Mouse (Mus musculus): ENCODE results near the gene Slain2. TPM values are rescaled to one million over a fixed set of nuclear protein-coding genes. Genes with fewer than 3 reads are reported as not detected.
"Not testable (repeated sequence)": the region's sequence is repeated elsewhere in the genome, so short reads cannot be mapped to it uniquely, and the experiment has no call there.

Gene Slain2
- total RNA-seq, 2 experiments from 2014 or later: 21.2 to 21.5 TPM

DNA sequence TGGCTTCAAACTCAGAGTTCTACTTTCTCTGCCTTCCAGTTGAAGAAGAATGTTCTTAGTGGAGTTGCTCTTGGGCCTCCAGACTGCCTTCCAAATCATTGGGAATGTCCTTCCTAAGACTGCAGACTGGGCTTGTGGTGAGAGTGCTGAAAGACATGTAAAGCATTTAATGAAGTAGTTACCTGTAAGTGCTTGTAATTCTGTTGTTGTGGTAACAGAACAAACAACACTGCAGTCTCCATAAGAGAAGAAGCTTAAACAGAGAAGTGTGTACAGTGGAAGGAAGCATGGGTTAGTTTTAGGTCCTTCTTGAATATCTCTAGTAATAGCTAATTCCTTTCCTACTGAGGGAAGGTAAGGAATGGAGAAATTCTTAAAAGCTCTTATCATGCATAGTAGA lies 13.0 kb downstream of the Slain2 start:
- no peak for DNase-seq (ENCODE audit: low spot score in 2 of 2)
- intact Hi-C loops (cut with DNase I): no loop called here

DNA sequence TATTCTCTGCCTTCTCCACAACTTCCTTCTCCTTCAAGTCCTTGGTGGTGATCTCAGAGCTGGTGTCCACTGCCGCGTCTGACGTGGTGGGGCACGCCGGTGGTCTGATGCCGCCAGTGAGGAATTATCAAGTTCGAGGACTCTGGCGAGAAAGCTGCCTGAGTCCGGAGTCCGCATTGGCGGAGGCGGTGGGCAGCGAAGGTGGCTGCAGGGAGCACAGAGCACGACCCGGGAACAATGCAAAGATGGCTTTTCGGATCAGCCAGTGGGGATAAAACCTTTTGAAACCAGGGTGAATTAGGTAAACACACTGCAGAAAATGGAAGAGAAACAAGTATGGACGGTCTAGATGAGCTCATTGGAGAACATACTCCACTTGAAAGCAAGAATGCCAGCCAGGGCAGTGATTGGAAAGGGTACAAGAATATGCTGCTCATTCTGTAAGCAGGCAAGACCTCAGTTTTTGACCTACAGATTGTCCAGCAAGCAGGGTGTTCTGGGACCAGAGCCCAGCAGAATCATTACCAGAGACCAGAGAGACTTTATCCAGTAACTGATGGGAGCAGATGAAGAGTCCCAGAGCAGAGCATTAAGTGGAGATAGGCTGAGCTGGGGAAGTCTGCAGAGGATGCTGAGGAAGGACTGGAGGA lies 19.0 kb downstream of the Slain2 start:
- intact Hi-C loops (cut with DNase I): no loop called here

DNA sequence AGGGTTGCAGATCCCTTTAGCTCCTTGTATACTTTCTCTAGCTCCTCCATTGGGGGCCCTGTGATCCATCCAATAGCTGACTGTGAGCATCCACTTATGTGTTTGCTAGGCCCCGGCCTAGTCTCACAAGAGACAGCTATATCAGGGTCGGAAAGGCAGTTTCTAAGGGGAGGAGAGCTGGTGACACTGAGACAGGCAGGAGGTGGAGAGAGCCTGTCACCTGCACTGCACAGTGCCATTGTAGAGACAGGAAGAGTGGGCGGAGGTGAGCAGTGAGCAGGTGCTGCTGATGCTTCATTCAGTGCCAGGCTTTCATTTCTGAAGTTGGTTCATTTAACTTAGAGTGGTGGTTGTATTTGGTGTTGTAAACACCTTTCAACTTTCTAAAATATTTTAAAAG lies 24.3 kb downstream of the Slain2 start:
- intact Hi-C loops (cut with DNase I); DNase-seq (ENCODE audit: low spot score in 2 of 2): not testable (repeated sequence)

More for the DNA sequence above, 19.0 kb downstream of the Slain2 start:
- no peak for DNase-seq (ENCODE audit: low spot score in 2 of 2)

DNA sequence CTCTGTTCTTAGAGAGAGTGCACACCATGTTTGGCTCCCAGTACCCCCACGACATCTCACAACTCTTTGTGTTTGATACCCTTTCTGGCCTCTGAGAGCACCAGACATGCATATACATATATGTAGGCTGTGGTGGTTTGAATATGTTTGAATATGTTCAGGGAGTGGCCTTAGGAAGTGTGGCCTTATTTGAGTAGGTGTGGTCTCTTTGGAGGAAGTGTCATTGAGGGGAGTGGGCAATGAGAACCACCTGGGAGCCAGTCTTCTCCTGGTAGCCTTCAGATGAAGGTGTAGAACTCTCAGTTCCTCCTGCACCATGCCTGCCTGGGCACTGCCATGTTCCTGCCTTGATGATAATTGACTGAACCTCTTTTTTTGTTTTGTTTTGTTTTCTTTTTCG lies 25.2 kb downstream of the Slain2 start:
- intact Hi-C loops (cut with DNase I): no loop called here
- DNase-seq (ENCODE audit: low spot score in 2 of 2): no peak

DNA sequence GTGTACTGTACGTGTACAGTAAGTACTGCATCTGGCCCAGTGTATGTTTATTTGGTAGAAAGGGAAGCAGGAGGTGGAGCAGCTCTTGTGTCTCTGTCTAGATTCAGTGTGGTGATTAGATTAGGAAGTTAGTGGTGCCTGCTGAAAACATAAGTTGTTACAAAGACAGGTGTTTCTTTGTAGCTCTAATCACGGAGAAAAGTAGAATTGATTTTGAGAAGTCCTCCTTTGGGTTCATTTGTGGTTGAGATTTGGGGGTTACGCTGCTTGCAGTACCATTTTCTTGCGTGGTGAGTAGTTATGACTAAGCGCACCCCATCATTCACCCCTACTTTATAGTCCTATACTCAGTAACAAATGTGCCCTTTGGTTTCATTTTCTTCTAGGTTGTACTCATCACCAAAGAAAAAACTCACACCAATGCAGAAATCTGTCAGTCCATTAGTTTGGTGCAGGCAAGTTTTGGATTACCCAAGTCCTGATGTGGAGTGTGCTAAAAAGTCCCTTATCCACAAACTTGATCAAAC lies 26.9 kb downstream of the Slain2 start:
- no peak for DNase-seq (ENCODE audit: low spot score in 2 of 2)
- intact Hi-C loops (cut with DNase I): no loop called here

DNA sequence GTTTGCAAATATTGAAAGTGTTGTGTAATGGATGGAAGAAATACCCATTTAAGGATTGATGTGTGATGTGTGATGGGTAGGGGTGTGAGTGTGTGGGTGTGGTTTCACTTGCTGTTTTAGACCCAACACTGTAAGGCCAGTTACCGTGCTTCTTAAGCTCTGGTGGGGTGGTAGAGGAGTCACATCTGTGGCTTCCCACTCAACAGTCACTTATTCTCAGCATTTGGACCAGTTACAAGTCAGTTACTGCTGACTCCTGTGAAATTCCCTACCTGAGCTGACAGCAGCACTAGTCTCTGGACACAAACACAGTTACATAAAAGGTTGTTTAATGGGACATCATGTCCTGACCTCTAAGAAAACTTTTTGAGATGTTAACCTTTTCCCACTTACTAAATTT lies 34.0 kb downstream of the Slain2 start:
- DNase-seq (ENCODE audit: low spot score in 2 of 2): peak in 1 of 2 experiments; percentile 60
- intact Hi-C loops (cut with DNase I): no loop called here

DNA sequence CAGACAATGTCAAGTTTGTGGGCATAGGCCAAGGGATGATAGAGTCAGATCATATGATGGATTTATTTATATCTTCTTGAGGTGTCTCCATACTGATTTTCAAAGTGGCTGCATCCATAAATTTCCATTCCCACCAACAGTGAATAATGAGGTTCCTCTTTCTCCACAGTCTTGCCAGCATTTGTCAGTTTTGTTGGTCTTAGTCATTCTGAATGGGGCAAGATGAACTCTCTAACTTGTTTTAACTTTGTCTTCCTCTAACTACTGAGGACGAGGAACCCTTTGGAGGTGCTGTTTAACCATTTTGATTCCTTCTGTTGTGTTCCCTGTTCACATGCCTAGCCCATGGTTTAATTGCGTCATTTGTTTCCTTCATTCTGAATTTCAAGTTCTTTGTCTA lies 36.1 kb downstream of the Slain2 start:
- no peak for DNase-seq (ENCODE audit: low spot score in 2 of 2)
- intact Hi-C loops (cut with DNase I): no loop called here

DNA sequence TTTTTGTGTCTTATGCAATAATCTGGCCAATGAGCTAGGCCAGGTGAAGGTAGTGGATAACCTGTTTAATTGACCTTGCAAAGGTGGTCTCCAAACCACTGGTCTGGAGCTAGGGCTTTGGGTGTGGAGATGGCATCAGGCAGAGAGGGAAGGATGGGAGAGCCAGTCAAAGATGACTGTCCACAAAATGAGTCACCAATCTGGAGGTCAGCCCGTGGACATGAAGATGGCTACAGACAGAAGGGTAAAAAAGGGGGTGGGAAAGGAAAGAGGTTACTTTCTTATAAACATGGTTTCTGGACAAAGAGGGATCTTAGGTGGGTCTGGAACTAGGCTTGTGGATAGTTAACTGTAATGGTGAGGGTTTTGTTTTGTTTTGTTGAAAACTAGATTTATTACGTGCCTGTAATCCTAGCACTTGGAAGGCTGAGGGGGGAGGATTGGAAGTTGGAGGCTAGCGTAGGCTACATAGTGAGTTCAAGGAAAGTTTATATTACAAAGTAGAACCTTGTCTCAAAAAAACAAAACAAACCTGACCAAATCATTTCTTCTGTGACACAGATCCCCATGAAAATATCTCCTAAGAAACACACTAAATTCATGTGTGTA lies 40.0 kb downstream of the Slain2 start:
- intact Hi-C loops (cut with DNase I): no loop called here
- DNase-seq (ENCODE audit: low spot score in 2 of 2): no peak

DNA sequence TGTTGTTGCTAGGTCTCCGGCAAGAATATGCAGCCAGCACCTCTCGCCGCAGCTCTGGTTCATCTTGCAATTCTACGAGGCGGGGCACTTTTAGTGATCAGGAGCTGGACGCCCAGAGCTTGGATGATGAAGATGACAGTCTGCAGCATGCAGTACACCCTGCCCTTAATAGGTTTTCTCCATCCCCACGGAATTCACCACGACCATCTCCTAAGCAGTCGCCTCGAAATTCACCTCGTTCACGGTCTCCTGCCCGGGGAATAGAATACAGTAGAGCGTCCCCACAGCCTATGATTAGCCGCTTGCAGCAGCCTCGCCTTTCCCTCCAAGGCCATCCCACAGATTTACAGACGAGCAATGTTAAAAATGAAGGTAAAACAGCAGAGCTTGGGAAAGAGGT lies 43.2 kb downstream of the Slain2 start:
- no peak for DNase-seq (ENCODE audit: low spot score in 2 of 2)
- intact Hi-C loops (cut with DNase I): no loop called here

DNA sequence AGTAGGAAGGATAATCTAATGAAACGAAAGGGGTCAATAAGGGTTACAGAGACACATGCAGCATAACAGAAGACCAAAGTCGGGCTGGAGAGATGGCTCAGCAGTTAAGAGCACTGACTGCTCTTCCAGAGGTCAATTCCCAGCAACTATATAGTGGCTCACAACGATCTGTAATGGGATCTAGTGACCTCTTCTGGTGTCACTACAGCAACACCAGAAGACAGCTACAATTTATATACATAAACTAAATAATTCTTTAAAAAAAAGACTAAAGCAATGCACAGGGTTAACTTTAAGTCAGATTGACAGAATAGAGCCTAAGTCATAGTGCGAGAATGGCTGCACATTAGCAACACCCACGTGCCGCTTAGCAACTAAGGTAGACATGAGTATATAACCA lies 46.0 kb downstream of the Slain2 start:
- intact Hi-C loops (cut with DNase I): no loop called here
- no peak for DNase-seq (ENCODE audit: low spot score in 2 of 2)

DNA sequence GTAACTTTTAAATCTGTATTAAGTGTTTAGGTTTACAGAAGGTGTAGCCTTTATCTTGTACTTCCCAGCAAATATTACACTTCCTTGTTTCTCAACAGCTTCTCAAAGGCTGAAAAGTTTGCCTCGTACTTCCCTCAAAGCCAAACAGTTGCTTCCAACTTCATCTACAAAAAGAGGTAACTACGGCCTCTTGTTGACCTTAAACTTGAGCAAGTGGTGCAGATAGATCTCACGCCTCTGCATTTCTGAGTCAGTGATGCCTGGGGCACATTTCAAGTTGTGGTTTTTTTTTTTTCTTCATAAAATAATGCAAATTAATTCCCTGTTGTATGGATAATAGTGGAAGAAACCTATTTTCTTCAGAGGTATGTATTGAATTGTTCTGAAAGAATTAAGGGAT lies 51.6 kb downstream of the Slain2 start:
- intact Hi-C loops (cut with DNase I): no loop called here
- DNase-seq (ENCODE audit: low spot score in 2 of 2): no peak

DNA sequence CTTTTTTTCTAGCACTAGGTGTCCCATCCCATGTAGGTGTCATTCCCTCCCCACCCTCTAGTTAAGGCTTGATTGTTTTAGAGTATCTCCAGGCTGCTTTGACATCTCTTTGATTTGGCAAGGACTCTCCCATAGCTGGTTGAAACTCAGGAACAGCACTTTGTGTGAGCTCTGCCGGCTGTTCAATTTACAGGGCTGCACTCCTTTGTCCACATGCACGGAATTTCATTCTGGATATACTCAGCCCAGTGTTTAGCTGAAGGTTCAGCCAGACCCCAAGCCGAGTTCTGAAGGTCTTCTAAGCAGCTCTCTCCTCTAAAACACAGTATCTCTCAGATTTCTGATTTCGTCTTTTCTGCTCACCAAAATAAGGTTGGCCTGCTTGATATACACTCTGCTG lies 58.3 kb downstream of the Slain2 start:
- intact Hi-C loops (cut with DNase I): no loop called here
- no peak for DNase-seq (ENCODE audit: low spot score in 2 of 2)

DNA sequence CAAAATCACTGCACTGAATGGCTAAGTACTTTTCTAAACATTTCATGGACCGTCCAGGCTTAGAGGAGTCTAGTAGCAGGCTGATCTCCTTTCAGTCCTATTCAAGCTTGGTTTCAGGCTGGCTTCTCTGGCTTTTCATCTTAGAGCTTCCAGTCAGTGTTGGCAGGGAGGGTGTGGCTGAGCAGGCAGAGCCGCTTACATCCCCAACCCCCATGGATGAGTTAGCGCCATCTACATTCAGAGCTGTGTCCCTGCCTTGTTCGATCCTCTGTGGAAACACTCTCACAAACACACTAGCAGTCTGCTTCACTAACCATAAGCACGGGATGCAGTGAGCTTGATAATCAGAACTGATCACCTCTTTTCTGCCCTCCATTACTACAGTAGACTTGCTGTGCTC lies 58.8 kb downstream of the Slain2 start:
- DNase-seq (ENCODE audit: low spot score in 2 of 2): peak in 1 of 2 experiments; percentile 10
- intact Hi-C loops (cut with DNase I): no loop called here

DNA sequence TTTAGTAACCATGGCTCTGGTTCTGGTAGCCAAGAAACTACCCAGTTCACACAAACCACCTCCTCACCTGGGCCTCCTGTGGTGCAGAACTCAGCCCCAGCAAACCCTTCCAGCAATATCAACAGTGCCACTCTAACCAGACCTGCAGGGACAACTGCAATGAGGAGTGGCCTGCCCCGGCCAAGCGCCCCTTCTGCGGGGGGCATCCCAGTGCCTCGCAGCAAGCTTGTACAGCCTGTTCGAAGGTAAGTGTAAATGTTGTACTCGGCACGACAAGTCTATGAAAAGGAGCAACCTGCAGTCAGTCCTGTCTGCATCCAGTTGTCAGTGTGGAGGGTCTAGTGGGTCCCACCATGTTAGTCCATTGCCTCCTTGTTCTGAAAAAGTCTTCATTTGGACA lies 60.5 kb downstream of the Slain2 start, which contains the start of gene Gm10135:
Gene Gm10135, minus strand, starts transcription at position 101 of the 400 bp plus-strand sequence.
- intact Hi-C loops (cut with DNase I): no loop called here
- DNase-seq (ENCODE audit: low spot score in 2 of 2): no peak

DNA sequence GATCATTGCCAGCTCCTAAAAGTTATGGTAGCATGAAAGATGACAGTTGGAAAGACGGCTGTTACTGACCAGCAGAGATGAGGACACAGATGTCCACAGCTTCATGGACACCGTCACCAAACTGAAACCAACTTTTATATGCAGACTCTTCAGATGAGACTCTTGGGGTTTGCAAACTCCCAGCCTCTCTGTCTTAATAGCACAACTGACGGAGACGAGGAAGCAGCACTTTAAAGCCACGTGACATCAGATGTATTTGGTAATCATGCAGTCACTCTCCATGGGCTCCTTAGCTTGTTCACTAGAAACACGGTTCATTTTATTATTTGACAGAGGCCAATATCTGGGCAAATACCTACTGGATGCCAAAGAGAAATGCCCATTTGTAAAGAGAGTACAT lies 61.9 kb downstream of the Slain2 start:
- DNase-seq (ENCODE audit: low spot score in 2 of 2): no peak
- intact Hi-C loops (cut with DNase I): no loop called here

DNA sequence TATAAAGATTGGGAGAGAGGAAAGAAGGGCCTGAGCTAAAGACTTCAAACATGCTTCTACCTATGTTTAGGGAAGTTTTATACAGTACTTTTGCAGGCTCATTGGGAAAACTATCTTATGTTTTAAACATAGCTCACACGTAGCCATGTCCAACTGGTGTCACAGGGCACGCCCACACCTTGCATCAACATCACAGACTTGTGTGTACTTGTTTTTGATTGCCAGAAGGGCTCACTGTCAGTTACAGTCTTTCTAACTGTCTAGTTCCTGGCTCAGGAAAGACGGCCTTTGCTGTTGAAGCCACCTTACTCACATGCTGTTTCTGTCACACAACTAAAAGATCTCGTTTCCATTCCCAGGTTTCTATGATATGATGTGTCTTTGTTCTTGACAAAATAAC lies 62.4 kb downstream of the Slain2 start:
- DNase-seq (ENCODE audit: low spot score in 2 of 2): no peak
- intact Hi-C loops (cut with DNase I): no loop called here

DNA sequence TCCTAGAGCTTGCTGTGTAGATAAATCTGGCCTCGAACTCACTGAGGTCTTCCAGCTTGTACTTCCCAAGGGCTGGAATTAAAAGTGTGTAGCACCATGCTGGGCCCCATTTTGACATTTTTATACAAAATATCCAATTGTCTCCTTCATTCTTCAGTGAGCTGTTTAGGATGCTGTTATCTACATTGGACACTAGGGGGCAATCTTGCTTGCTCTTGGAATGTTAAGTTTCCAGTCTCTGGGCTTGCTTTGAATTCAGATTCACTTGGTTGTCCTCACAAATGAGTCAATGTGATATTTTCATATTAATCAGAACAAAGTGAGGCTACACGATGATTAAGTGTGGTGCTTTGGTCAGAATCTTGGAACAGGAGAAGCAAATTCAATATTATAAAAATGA lies 70.0 kb downstream of the Slain2 start:
- intact Hi-C loops (cut with DNase I): loop anchor here (1.0 to 5.0 kb wide), 2 partner anchors 87 to 398 kb away; no protein-coding TSS in a partner anchor
- DNase-seq (ENCODE audit: low spot score in 2 of 2): peak; percentile 24 to 58

DNA sequence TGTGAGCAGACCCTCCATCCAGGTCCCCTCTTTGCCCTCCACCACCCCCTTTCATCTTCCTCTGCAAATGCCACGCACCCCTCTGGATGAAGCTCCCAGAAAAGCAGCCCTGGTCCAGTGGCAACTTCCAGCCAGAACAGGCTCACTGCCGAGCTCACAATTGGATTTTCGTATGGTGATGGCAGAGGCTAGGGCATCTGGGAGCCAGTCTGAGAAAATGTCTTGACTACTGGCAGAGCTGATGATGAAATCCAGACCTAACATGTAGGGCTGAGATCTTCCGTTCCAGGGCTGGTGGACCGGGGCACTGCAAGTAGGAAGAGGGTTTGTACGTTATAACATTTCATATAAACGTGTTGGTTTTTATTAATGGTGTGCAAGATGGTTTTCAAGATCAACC lies 73.7 kb downstream of the Slain2 start:
- no peak for DNase-seq (ENCODE audit: low spot score in 2 of 2)
- intact Hi-C loops (cut with DNase I): no loop called here

DNA sequence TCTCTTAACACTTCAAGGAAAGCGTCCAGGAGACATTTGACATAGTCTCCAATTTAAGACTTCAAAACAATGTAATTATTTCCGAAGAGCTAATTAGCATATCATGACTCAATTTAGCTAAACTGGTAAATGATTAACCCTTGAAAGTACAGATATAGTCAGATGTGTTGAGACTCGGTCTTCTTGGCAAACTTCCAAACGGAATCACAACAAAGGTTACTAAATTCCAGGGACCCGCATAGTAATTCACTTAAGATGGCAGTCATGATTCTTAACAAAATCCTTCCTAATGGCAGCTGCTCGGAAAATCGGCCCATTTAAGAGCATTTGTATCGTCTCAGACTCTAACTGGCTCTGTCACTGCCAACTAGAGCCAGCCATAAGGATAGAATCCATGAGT lies 75.7 kb downstream of the Slain2 start:
- intact Hi-C loops (cut with DNase I): no loop called here

DNA sequence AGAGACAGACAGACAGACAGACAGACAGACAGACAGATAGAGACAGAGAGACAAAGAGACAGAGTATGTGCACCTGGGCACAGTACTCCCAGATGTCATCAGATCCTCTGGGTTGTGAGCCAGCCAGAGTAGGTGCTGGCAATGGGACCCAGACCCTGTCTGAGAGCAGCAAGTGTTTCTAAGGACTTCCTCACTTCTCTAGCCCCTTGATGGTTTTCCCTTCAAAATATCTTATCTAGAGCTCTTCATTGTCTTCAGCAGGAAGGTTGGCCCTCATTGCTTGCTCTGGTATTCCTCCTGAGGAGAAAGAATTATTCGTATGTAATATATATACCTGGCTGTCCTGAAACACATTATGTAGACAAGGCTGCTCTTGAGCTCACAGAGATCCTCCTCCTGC lies 78.4 kb downstream of the Slain2 start:
- intact Hi-C loops (cut with DNase I): no loop called here
- DNase-seq (ENCODE audit: low spot score in 2 of 2): no peak

More for the DNA sequence above, 75.7 kb downstream of the Slain2 start:
- DNase-seq (ENCODE audit: low spot score in 2 of 2): no peak

DNA sequence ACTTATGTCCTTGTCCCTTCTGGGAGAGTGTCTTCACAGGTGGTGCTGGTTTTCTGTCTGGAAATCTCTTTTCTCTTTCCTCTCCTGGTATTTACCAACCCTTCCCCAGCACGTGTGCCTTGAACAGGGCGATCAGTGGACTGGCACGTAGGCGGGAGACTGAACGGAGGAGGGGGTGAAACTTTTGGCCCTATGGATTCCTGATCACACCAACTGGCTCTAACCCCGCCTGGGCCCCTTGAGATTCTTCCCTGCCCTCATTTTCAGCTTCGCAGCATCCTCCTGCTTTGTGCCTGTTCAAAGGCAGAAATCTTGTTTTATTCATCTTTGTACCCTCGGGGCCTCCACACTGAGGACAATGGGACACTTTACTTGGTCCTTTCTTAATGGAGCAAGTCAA lies 80.3 kb downstream of the Slain2 start:
- intact Hi-C loops (cut with DNase I): no loop called here
- DNase-seq (ENCODE audit: low spot score in 2 of 2): no peak
